Mouse (Mus musculus) liver, postnatal 0 days (tissue): ENCODE results near the gene Susd1.

ENCODE experiments used
- CTCF ChIP-seq: sonication (generic); IDR thresholded peaks from 2 replicates; pipeline ENCODE4 v1.5.1; 2016; ENCODE audit warnings: antibody characterized with exemption, low read depth
- EP300 ChIP-seq: IDR thresholded peaks from 2 replicates; pipeline ENCODE4 v1.6.1; 2016; ENCODE audit warnings: antibody characterized with exemption, low read depth, mild to moderate bottlenecking

DNA sequence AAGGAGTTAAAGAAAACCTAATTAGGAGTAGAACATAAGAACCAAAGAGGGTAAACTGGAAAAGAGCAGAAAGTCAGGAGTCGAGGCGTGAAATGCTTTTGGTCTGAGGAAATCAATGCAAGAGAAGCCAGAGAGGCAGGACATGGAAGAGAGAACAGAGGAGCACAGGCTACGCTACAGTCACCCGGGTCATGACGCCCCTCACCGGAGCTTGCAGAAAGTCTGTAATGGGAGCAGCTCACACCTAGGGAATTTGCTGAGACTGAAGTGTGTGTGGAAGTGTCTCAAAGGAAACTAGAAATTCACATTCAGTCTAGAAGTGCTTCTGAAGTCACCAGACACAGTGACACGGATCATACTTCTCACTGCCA, 102.0 kb downstream of the Susd1 start:
- TF ChIP-seq CTCF (no peak), EP300 (no peak)
